Mouse (Mus musculus): Measurements from ENCODE around the gene Blzf1.

The Blzf1 gene

GRCm38 (mm10) chr1:164301949-164302348, 5.3 kb downstream of the Blzf1 start:
- in situ Hi-C loops (cut with MboI; ENCODE audit: low sequenced_read_pairs): loop anchor here (25.0 kb wide), 1 partner anchor 835 kb away; no protein-coding TSS in a partner anchor

- in situ Hi-C loops (cut with MboI; ENCODE audit: low sequenced_read_pairs): no loop called here
These were observed 10.8 kb downstream of the Blzf1 start for GRCm38 (mm10) chr1:164296473-164296872.

GRCm38 (mm10) chr1:164294071-164294470, 13.2 kb downstream of the Blzf1 start:
- in situ Hi-C loops (cut with MboI; ENCODE audit: low sequenced_read_pairs): no loop called here

- in situ Hi-C loops (cut with MboI; ENCODE audit: low sequenced_read_pairs): no loop called here
These were observed 15.2 kb downstream of the Blzf1 start for GRCm38 (mm10) chr1:164292040-164292439.

- in situ Hi-C loops (cut with MboI; ENCODE audit: low sequenced_read_pairs): no loop called here
These were observed 19.9 kb downstream of the Blzf1 start for GRCm38 (mm10) chr1:164287406-164287805.

GRCm38 (mm10) chr1:164284007-164284406, 23.3 kb downstream of the Blzf1 start:
- in situ Hi-C loops (cut with MboI; ENCODE audit: low sequenced_read_pairs): no loop called here

GRCm38 (mm10) chr1:164279332-164279731, 28.0 kb downstream of the Blzf1 start:
- in situ Hi-C loops (cut with MboI; ENCODE audit: low sequenced_read_pairs): no loop called here

- in situ Hi-C loops (cut with MboI; ENCODE audit: low sequenced_read_pairs): no loop called here
These were observed 30.7 kb downstream of the Blzf1 start for GRCm38 (mm10) chr1:164276552-164276951.

GRCm38 (mm10) chr1:164275455-164275954, 31.8 kb downstream of the Blzf1 start, which contains the start of gene Ccdc181:
Ccdc181 (plus strand) TSS chr1:164275585.
- in situ Hi-C loops (cut with MboI; ENCODE audit: low sequenced_read_pairs): no loop called here

- in situ Hi-C loops (cut with MboI; ENCODE audit: low sequenced_read_pairs): no loop called here
These were observed 33.6 kb downstream of the Blzf1 start for GRCm38 (mm10) chr1:164273659-164274058.

GRCm38 (mm10) chr1:164270941-164271340, 36.3 kb downstream of the Blzf1 start:
- in situ Hi-C loops (cut with MboI; ENCODE audit: low sequenced_read_pairs): no loop called here

- in situ Hi-C loops (cut with MboI; ENCODE audit: low sequenced_read_pairs): no loop called here
These were observed 45.7 kb downstream of the Blzf1 start for GRCm38 (mm10) chr1:164261553-164261952.

- in situ Hi-C loops (cut with MboI; ENCODE audit: low sequenced_read_pairs): no loop called here
These were observed 46.9 kb downstream of the Blzf1 start for GRCm38 (mm10) chr1:164260171-164261028.

GRCm38 (mm10) chr1:164254836-164255235, 52.5 kb downstream of the Blzf1 start:
- in situ Hi-C loops (cut with MboI; ENCODE audit: low sequenced_read_pairs): no loop called here

GRCm38 (mm10) chr1:164252551-164252950, 54.7 kb downstream of the Blzf1 start:
- in situ Hi-C loops (cut with MboI; ENCODE audit: low sequenced_read_pairs): no loop called here

GRCm38 (mm10) chr1:164251438-164251837, 55.9 kb downstream of the Blzf1 start:
- in situ Hi-C loops (cut with MboI; ENCODE audit: low sequenced_read_pairs): no loop called here

- in situ Hi-C loops (cut with MboI; ENCODE audit: low sequenced_read_pairs): no loop called here
These were observed 56.7 kb downstream of the Blzf1 start for GRCm38 (mm10) chr1:164250391-164251150.

GRCm38 (mm10) chr1:164249332-164249711, 58.0 kb downstream of the Blzf1 start:
- in situ Hi-C loops (cut with MboI; ENCODE audit: low sequenced_read_pairs): no loop called here

GRCm38 (mm10) chr1:164248465-164249331, 58.6 kb downstream of the Blzf1 start, which contains the start of gene Slc19a2:
Slc19a2 (plus strand) TSS chr1:164249046.
- in situ Hi-C loops (cut with MboI; ENCODE audit: low sequenced_read_pairs): no loop called here

GRCm38 (mm10) chr1:164247971-164248370, 59.3 kb downstream of the Blzf1 start:
- in situ Hi-C loops (cut with MboI; ENCODE audit: low sequenced_read_pairs): no loop called here

- in situ Hi-C loops (cut with MboI; ENCODE audit: low sequenced_read_pairs): no loop called here
These were observed 59.8 kb downstream of the Blzf1 start for GRCm38 (mm10) chr1:164247442-164247841.

Data from CH12F3 (cell line).